In the genomic region with DNA sequence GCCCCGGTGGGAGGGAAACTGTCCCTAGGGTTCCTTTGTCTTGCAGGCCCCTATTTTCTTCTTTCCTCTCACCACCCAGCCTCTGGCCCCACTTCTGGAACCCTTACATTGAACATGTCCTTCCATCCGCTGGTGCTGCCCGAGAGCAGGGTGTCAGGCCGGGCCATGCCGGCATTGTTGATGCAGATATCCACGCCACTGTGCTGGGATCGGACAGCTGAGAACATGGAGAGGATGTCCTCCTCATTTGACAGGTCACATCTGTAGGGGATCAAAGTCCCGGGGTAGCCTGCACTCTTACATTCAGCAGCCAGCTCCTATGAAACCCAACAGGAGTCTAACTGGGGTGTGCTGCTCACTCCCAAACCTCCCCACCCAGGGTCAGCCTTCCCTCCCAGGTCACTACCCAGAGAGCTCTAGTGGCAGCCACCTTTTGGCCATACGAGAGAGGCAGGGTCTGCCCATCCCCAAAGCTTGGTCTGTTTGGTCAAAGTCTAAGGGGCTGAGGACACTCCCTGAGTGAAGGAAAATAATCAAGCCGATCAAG, we compare ENCODE assay signal across 15 mouse cellular contexts. TPM values are rescaled to one million over a fixed set of nuclear protein-coding genes. Genes with fewer than 3 reads are reported as not detected.
DNase-seq lines count a peak whose midpoint lies in the region; ATAC-seq lines count a peak whose summit lies in the region.
"Had no signal": no experiment of that assay in that cellular context is flagged by ENCODE, and none has a peak within 500 bp of the region (broad histone marks: within the 10 kb centered on the region; RNA-seq: fewer than 3 reads in every experiment).

No protein-coding gene starts in this region.

- H3K27ac ChIP-seq in heart, embryonic 14.5 days (replicated peaks in 1 of 2; ENCODE audit: control insufficient read depth in 1 of 2, insufficient read depth in 1 of 2, low read depth in 2 of 2, low read length in 2 of 2), result peak overlapping the region; percentile 91; a peak in 3 of 4 replicates
- H3K27ac ChIP-seq in brown adipose tissue, adult 24 weeks (replicated peaks; ENCODE audit: low read depth, low read length), result peak overlapping the region; percentile 84; the same call in 1 of the 2 replicates
- H3K27ac ChIP-seq in liver, embryonic 12.5 days, result peak overlapping the region; percentile 100
- no peak overlapping the region for H3K27ac ChIP-seq in embryonic facial prominence, embryonic 10.5 days (replicated peaks)
- H3K27ac ChIP-seq: limb, embryonic 15.5 days; midbrain, embryonic 10.5 days; neural tube, embryonic 13.5 days had no signal

- H3K27me3 ChIP-seq in heart, embryonic 14.5 days (ENCODE audit: control insufficient read depth, insufficient read depth, low read length), result no peaks in the 10 kb centered on the region
- no peaks in the 10 kb centered on the region for H3K27me3 ChIP-seq in liver, embryonic 12.5 days (replicated peaks)
- H3K27me3 ChIP-seq in embryonic facial prominence, embryonic 10.5 days (replicated peaks; ENCODE audit: low read depth, poor library complexity, severe bottlenecking), result no peaks in the 10 kb centered on the region
- H3K27me3 ChIP-seq: limb, embryonic 15.5 days; neural tube, embryonic 13.5 days had no signal

- H3K4me2 ChIP-seq in heart, embryonic 14.5 days (ENCODE audit: low read length), result peak overlapping the region; percentile 82
- peak overlapping the region; percentile 99 for H3K4me2 ChIP-seq in liver, embryonic 12.5 days
- H3K4me2 ChIP-seq: limb, embryonic 15.5 days; neural tube, embryonic 13.5 days had no signal

- intact Hi-C loops in heart, postnatal 14 days (cut with DNase I), result no loop called here

- ATAC-seq in cerebellum, adult (ENCODE audit: insufficient number of reproducible peaks, low FRiP score, low TSS enrichment), result no peak
- ATAC-seq in heart, embryonic 14.5 days (ENCODE audit: insufficient number of reproducible peaks, insufficient read depth, low FRiP score, low read depth), result no peak
- ATAC-seq in liver, embryonic 12.5 days, result no peak
- ATAC-seq: forebrain, embryonic 14.5 days had no signal

- H3K4me1 ChIP-seq in heart, embryonic 14.5 days (ENCODE audit: control insufficient read depth in 2 of 2, insufficient read depth in 2 of 2, low read length in 2 of 2), result peaks cover 30 to 61% of the 10 kb centered on the region in 2 experiments
- H3K4me1 ChIP-seq in brown adipose tissue, adult 24 weeks (ENCODE audit: control insufficient read depth, insufficient read depth, insufficient read length, low read length), result peaks cover 6% of the 10 kb centered on the region
- H3K4me1 ChIP-seq in liver, embryonic 12.5 days, result peaks cover 85% of the 10 kb centered on the region
- H3K4me1 ChIP-seq in embryonic facial prominence, embryonic 10.5 days, result peaks cover 20% of the 10 kb centered on the region

- peak; percentile 31 for DNase-seq in cerebellum, adult 9-10 months
- DNase-seq in heart, postnatal 14 days, result no peak
- no peak for DNase-seq in embryonic facial prominence, embryonic 10.5 days (ENCODE audit: low spot score)
- DNase-seq in frontal cortex, adult 2 months (ENCODE audit: extremely low spot score in 1 of 2, low spot score in 1 of 2), result no peak
- DNase-seq: adrenal gland, postnatal 14 days; cerebellum, adult 18-20 months; kidney, postnatal 14 days had no signal

- H3K9me3 ChIP-seq in heart, embryonic 14.5 days (ENCODE audit: control insufficient read depth, low read length), result no peaks in the 10 kb centered on the region
- no peaks in the 10 kb centered on the region for H3K9me3 ChIP-seq in liver, embryonic 12.5 days (replicated peaks)
- no peaks in the 10 kb centered on the region for H3K9me3 ChIP-seq in embryonic facial prominence, embryonic 10.5 days
- H3K9me3 ChIP-seq: limb, embryonic 15.5 days; midbrain, embryonic 10.5 days; neural tube, embryonic 13.5 days had no signal

- peak overlapping the region in 1 of 2 experiments; percentile 12; a peak in 1 of 4 replicates for H3K4me3 ChIP-seq in heart, embryonic 14.5 days (ENCODE audit: control insufficient read depth in 1 of 2, insufficient read depth in 1 of 2, low read depth in 1 of 2, low read length in 2 of 2)
- H3K4me3 ChIP-seq in brown adipose tissue, adult 24 weeks (ENCODE audit: insufficient read depth, low read depth, low read length), result no peak overlapping the region
- H3K4me3 ChIP-seq in liver, embryonic 12.5 days, result peak overlapping the region; percentile 98
- no peak overlapping the region for H3K4me3 ChIP-seq in embryonic facial prominence, embryonic 10.5 days
- H3K4me3 ChIP-seq: limb, embryonic 15.5 days; neural tube, embryonic 13.5 days had no signal

- 83% methylated on average over 10 of the region's 10 CpGs for WGBS in heart, embryonic 14.5 days
- WGBS in liver, embryonic 12.5 days (ENCODE audit: insufficient replicate concordance), result 84% methylated on average over 10 of the region's 10 CpGs
- 90% methylated on average over 10 of the region's 10 CpGs for WGBS in embryonic facial prominence, embryonic 10.5 days

- H3K36me3 ChIP-seq in heart, embryonic 14.5 days (ENCODE audit: control insufficient read depth, insufficient read depth, low read length), result peaks cover 36% of the 10 kb centered on the region
- H3K36me3 ChIP-seq in liver, embryonic 12.5 days, result peaks cover 79% of the 10 kb centered on the region
- H3K36me3 ChIP-seq in embryonic facial prominence, embryonic 10.5 days (replicated peaks), result peaks cover 28% of the 10 kb centered on the region

- H3K9ac ChIP-seq in heart, embryonic 14.5 days (ENCODE audit: low read length), result peak overlapping the region; percentile 59; the same call in 1 of the 2 replicates
- peak overlapping the region; percentile 99 for H3K9ac ChIP-seq in liver, embryonic 12.5 days
- H3K9ac ChIP-seq: limb, embryonic 15.5 days; neural tube, embryonic 13.5 days had no signal

RNA-seq across cellular contexts. Expression of a gene that starts 3.5 kb away (rescaled TPM):
- 46.5 and 56.5 TPM in 2 replicates for polyA plus RNA-seq in heart, embryonic 14.5 days (2014; fragmentation: Nextera tagmentation; extraction: Ambion mirVana)
- 100 to 1,000 TPM; 114 to 125 TPM for total RNA-seq in heart, postnatal 14 days (2021)
- 18.6 and 22.3 TPM in 2 replicates for polyA plus RNA-seq in brown adipose tissue, adult 24 weeks (2012; ENCODE audit: insufficient read depth, insufficient read length, missing spikeins)
- 213 and 219 TPM in 2 replicates for polyA plus RNA-seq in liver, embryonic 12.5 days (2016; fragmentation: Nextera tagmentation; extraction: Ambion mirVana)
- 10.4 and 11.8 TPM in 2 replicates for polyA plus RNA-seq in embryonic facial prominence, embryonic 10.5 days (2016; fragmentation: Nextera tagmentation; extraction: Ambion mirVana)
- polyA plus RNA-seq in frontal cortex, adult 2 months (2012; rRNA removed), result 12.2 and 12.5 TPM in 2 replicates

RNA-seq across cellular contexts. Expression of a gene that starts 6.0 kb away (rescaled TPM):
- 17.5 and 20.5 TPM in 2 replicates for polyA plus RNA-seq in heart, embryonic 14.5 days (2014; fragmentation: Nextera tagmentation; extraction: Ambion mirVana)
- total RNA-seq in heart, postnatal 14 days (2021), result 10 to 100 TPM; 16.6 to 22.8 TPM
- polyA plus RNA-seq in brown adipose tissue, adult 24 weeks (2012; ENCODE audit: insufficient read depth, insufficient read length, missing spikeins), result 6.9 and 9.6 TPM in 2 replicates
- polyA plus RNA-seq in liver, embryonic 12.5 days (2016; fragmentation: Nextera tagmentation; extraction: Ambion mirVana), result 18.6 and 20.6 TPM in 2 replicates
- polyA plus RNA-seq in embryonic facial prominence, embryonic 10.5 days (2016; fragmentation: Nextera tagmentation; extraction: Ambion mirVana), result 10.0 and 12.0 TPM in 2 replicates
- 14.0 and 14.1 TPM in 2 replicates for polyA plus RNA-seq in frontal cortex, adult 2 months (2012; rRNA removed)

RNA-seq across cellular contexts. Expression of a gene that starts 45.3 kb away (rescaled TPM):
- 49.9 and 54.4 TPM in 2 replicates for polyA plus RNA-seq in heart, embryonic 14.5 days (2014; fragmentation: Nextera tagmentation; extraction: Ambion mirVana)
- 10 to 100 TPM; 49.6 to 55.7 TPM for total RNA-seq in heart, postnatal 14 days (2021)
- polyA plus RNA-seq in brown adipose tissue, adult 24 weeks (2012; ENCODE audit: insufficient read depth, insufficient read length, missing spikeins), result 60.0 and 66.9 TPM in 2 replicates
- polyA plus RNA-seq in liver, embryonic 12.5 days (2016; fragmentation: Nextera tagmentation; extraction: Ambion mirVana), result 75.5 and 76.8 TPM in 2 replicates
- 52.0 and 53.9 TPM in 2 replicates for polyA plus RNA-seq in embryonic facial prominence, embryonic 10.5 days (2016; fragmentation: Nextera tagmentation; extraction: Ambion mirVana)
- polyA plus RNA-seq in frontal cortex, adult 2 months (2012; rRNA removed), result 109 and 119 TPM in 2 replicates

RNA-seq across cellular contexts. Expression of a gene that starts 54.6 kb away (rescaled TPM):
- polyA plus RNA-seq in heart, embryonic 14.5 days (2014; fragmentation: Nextera tagmentation; extraction: Ambion mirVana), result 5.8 and 6.6 TPM in 2 replicates
- total RNA-seq in heart, postnatal 14 days (2021), result 10 to 100 TPM; 10.6 to 10.7 TPM
- 3.5 and 3.6 TPM in 2 replicates for polyA plus RNA-seq in brown adipose tissue, adult 24 weeks (2012; ENCODE audit: insufficient read depth, insufficient read length, missing spikeins)
- polyA plus RNA-seq in liver, embryonic 12.5 days (2016; fragmentation: Nextera tagmentation; extraction: Ambion mirVana), result 7.6 TPM in 2 replicates
- polyA plus RNA-seq in embryonic facial prominence, embryonic 10.5 days (2016; fragmentation: Nextera tagmentation; extraction: Ambion mirVana), result 11.9 and 15.3 TPM in 2 replicates
- 13.4 and 14.7 TPM in 2 replicates for polyA plus RNA-seq in frontal cortex, adult 2 months (2012; rRNA removed)

RNA-seq across cellular contexts. Expression of a gene that starts 54.8 kb away (rescaled TPM):
- 2.8 and 3.0 TPM in 2 replicates for polyA plus RNA-seq in heart, embryonic 14.5 days (2014; fragmentation: Nextera tagmentation; extraction: Ambion mirVana)
- total RNA-seq in heart, postnatal 14 days (2021), result 1 to 10 TPM; 5.3 to 6.0 TPM
- polyA plus RNA-seq in brown adipose tissue, adult 24 weeks (2012; ENCODE audit: insufficient read depth, insufficient read length, missing spikeins), result 3.5 and 4.7 TPM in 2 replicates
- 2.6 and 3.2 TPM in 2 replicates for polyA plus RNA-seq in liver, embryonic 12.5 days (2016; fragmentation: Nextera tagmentation; extraction: Ambion mirVana)
- 2.5 and 2.8 TPM in 2 replicates for polyA plus RNA-seq in embryonic facial prominence, embryonic 10.5 days (2016; fragmentation: Nextera tagmentation; extraction: Ambion mirVana)
- polyA plus RNA-seq in frontal cortex, adult 2 months (2012; rRNA removed), result 4.1 and 4.7 TPM in 2 replicates
